Mouse (Mus musculus) E14TG2a.4 (cell line): ENCODE data around the gene Il1rap.

ENCODE experiments used
- H3K27me3 ChIP-seq: 2 replicates; pipeline ENCODE4 v1.6.1; 2014; ENCODE audit warnings: low read length, control low read depth; ENCODE audit not compliant: insufficient read depth
- H3K36me3 ChIP-seq: 2 replicates; pipeline ENCODE4 v1.6.1; 2014; ENCODE audit warnings: low read length, control low read depth; ENCODE audit not compliant: insufficient read depth
- H3K4me1 ChIP-seq: replicated peaks from 2 replicates; pipeline ENCODE4 v1.6.1; 2014; ENCODE audit warnings: low read depth, low read length, control low read depth
- H3K4me3 ChIP-seq: replicated peaks from 2 replicates; pipeline ENCODE4 v1.5.1; 2014; ENCODE audit warnings: mild to moderate bottlenecking, low read length
- H3K9me3 ChIP-seq: 2 replicates; pipeline ENCODE4 v1.6.1; 2014; ENCODE audit warnings: low read length, control low read depth
- CTCF ChIP-seq: conservative IDR thresholded peaks from 2 replicates; pipeline ENCODE4 v1.5.1; 2014; ENCODE audit warnings: low read length
- NANOG ChIP-seq: IDR thresholded peaks from 2 replicates; pipeline ENCODE4 v1.6.1; 2014; ENCODE audit warnings: borderline replicate concordance, low read length, mixed read lengths
- POU5F1 ChIP-seq: IDR thresholded peaks from 2 replicates; pipeline ENCODE4 v1.6.1; 2014; ENCODE audit warnings: low read length, borderline replicate concordance

The Il1rap gene

DNA sequence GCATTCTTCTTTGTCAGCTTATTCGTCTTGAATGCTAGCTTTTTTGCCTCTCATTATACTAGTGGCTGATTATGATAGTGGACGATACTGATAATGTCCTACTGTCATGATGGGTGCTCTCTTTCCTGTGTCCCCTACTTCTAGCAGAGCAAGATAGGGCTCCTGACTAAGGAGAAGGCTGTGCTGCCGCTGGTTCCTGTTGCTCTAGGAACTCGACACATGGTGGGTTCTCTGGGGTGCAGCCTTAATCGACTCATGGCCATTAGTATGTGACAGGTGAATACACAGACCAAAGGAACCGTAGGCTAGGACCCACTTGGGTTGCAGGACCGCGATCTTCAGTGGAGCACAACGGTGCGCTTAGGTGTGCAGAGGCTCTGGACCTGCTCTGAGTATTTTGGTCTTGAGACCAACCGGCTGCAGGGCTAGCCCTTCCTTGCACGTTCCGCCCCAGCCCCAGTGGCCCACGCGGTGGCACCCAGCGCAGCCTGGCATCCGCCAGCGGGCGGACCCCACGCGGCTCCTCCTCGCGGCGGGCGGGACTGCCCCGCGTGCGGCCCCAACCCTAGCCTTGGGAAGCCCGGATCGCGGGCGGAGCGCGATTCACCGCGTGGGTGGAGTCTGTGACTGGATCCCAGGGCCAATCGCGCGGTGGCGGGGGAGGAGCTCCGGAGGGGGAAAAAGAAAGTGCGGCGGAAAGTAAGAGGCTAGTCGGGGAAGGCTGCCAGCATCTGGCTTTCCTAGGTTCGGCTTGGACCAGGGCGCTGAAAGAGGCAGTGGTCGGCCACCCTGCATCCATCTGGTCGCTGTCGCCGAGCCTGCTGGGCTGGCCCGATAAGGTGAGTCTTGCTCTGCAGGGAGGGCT lies at the start of gene Il1rap:
Gene Il1rap, plus strand, starts transcription at position 657 of the 865 bp plus-strand sequence.
- Histone ChIP-seq H3K4me3 (peak within 1 kb of the TSS; percentile 80), H3K4me1 (peaks cover 4% of the 10 kb centered on the region; the same call in 1 of the 2 replicates), H3K36me3 (no peaks in the 10 kb centered on the region), H3K27me3 (peaks cover 39% of the 10 kb centered on the region), H3K9me3 (0 out of 2 replicates have a peak, but pooled peaks cover 7% of the 10 kb centered on the region)
- TF ChIP-seq CTCF (no peak), POU5F1 (no peak), NANOG (no peak)

DNA sequence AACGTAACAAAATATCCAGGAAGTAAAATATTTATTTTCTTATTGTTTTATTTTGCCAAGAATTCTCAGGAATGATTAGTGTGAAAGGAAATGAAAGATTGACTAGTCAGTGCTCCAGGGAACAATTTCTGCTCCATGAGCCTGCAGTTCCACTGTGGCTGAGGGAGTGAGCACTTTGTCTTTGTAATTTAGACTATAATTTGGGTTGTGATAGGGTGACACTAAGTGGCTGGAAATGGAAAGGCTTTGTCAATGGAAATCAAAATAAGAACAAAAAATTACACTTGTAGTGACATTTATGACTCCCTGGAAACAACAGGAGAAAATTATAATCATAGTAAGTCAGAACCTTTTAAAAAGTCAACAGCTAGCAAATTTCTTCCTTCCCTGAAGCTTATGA lies 49.2 kb upstream of the Il1rap start:
- H3K27me3 ChIP-seq = no peaks in the 10 kb centered on the region
- no peaks in the 10 kb centered on the region for H3K36me3 ChIP-seq
- TF ChIP-seq POU5F1 = no peak
- no peak for TF ChIP-seq NANOG
- TF ChIP-seq CTCF = no peak
- no peak overlapping the region for H3K4me3 ChIP-seq
- peaks cover 3% of the 10 kb centered on the region for H3K4me1 ChIP-seq
- no peaks in the 10 kb centered on the region for H3K9me3 ChIP-seq

DNA sequence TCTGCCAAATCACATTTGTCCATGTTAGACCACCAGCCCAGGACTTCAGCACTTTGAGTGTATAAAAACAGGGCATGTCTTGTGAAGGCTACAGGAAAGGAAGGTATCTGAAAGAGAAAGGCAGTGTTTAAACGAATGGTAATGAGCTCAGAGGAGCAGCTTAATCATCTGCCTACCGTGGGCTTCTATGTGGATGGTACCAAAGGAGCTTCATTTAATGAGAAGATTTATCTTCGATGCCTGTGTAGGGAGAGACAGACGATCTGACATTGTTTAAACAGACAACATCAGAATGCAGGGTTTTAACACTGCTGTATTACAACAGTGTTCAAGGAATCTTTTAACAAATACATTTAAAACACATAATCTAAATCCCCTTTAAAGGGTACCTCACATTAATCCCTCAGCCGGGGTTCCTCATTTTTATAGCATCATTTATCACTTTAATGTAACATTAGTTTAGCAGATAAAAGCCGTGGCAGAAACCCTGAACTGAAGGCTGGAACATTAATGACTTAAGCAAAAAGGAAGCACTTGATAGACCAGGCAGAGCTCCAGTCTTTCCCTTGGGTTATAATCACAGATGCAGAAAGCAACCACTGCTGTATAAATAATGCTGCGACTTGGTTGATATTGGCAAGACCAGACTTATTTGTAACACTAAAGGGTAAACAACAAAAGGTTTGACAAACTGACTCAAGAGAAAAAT lies 35.2 kb upstream of the Il1rap start:
- Histone ChIP-seq H3K36me3 (no peaks in the 10 kb centered on the region), H3K4me3 (no peak overlapping the region), H3K4me1 (no peaks in the 10 kb centered on the region), H3K9me3 (no peaks in the 10 kb centered on the region), H3K27me3 (no peaks in the 10 kb centered on the region)
- TF ChIP-seq NANOG = no peak
- no peak for TF ChIP-seq CTCF
- no peak for TF ChIP-seq POU5F1

DNA sequence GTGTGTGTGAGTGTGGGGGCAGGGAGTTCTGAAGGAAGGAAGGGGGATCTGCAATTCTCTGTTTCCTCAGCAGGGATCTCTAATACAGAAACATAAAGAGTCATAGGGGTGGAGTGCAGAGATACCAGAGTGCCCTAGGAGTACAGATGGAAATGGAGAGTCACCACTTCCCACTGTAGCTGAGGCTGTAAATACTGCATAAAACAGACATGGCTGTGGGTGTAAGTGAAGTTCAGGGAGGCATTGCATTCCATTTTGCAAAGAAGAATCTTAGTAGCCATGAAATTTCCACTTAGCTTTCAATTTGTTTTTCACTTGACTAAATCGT lies 34.7 kb upstream of the Il1rap start:
- H3K36me3 ChIP-seq = no peaks in the 10 kb centered on the region
- no peaks in the 10 kb centered on the region for H3K4me1 ChIP-seq
- TF ChIP-seq POU5F1 (no peak), CTCF (no peak), NANOG (no peak)
- no peaks in the 10 kb centered on the region for H3K9me3 ChIP-seq
- no peak overlapping the region for H3K4me3 ChIP-seq
- no peaks in the 10 kb centered on the region for H3K27me3 ChIP-seq

DNA sequence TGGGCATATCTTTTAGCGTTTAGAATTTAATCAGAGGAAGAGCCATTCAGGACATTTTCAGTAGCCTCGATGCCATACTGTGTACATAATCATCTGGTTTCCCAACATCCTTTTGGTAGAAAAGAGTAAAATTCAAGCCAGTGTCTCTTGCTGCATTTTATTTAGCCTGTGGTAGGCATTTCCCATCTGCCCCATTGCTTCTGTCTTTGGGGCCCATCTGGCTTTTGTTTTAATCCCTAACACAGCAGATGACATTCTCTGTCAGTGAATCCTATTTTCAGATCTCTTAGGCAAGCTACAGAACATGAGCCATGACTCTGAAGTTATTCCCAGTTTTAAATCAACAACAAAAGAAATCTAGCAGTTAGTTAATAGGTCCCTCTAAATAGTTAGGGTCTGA lies 32.3 kb upstream of the Il1rap start:
- no peaks in the 10 kb centered on the region for H3K9me3 ChIP-seq
- H3K4me3 ChIP-seq = no peak overlapping the region
- H3K36me3 ChIP-seq = no peaks in the 10 kb centered on the region
- TF ChIP-seq POU5F1 (no peak), NANOG (no peak), CTCF (no peak)
- H3K27me3 ChIP-seq = no peaks in the 10 kb centered on the region
- no peaks in the 10 kb centered on the region for H3K4me1 ChIP-seq

DNA sequence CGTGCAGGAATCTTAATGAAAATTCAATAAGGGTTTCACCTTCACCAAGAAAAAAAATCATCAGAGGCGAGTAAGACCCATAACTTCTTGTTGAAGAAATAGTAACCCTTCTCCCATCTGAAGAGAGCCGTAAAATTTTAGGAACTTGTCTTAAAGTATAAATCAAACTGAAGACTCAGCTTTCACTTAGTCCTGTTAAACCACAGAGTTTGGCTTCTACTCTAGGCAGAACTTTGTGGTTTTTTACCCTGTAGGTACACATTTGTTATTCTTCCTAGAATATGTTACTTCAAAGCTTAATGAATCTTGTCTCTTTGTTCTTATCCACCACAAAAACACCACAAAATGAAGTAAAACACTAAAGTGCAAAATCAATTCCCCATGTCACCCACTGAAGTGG lies 29.3 kb upstream of the Il1rap start:
- TF ChIP-seq POU5F1 (no peak), NANOG (no peak)
- H3K27me3 ChIP-seq = no peaks in the 10 kb centered on the region
- H3K36me3 ChIP-seq = no peaks in the 10 kb centered on the region
- H3K4me3 ChIP-seq = no peak overlapping the region
- no peaks in the 10 kb centered on the region for H3K9me3 ChIP-seq
- H3K4me1 ChIP-seq = no peaks in the 10 kb centered on the region

DNA sequence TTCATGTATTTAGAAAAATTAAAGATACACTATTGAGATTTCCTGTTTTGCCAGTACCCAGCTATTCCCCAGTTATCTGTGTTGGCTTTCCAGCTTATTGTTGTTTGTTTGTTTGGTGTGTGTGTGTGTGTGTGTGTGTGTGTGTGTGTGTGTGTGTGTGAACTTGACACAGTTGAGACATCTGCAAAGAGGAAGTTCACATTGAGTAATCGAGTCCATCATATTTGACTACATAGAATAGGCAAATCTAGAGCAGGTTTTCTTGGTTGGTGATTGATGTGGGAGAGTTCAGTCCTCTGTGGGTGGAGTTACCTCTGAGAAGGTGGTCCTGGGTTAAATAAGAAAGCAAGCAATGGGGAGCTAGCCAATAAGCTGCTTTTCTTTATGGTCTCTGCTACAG lies 22.7 kb upstream of the Il1rap start:
- no peaks in the 10 kb centered on the region for H3K36me3 ChIP-seq
- H3K27me3 ChIP-seq = no peaks in the 10 kb centered on the region
- TF ChIP-seq POU5F1 = no peak
- no peak for TF ChIP-seq NANOG
- no peak for TF ChIP-seq CTCF
- no peak overlapping the region for H3K4me3 ChIP-seq
- H3K4me1 ChIP-seq = no peaks in the 10 kb centered on the region
- no peaks in the 10 kb centered on the region for H3K9me3 ChIP-seq

DNA sequence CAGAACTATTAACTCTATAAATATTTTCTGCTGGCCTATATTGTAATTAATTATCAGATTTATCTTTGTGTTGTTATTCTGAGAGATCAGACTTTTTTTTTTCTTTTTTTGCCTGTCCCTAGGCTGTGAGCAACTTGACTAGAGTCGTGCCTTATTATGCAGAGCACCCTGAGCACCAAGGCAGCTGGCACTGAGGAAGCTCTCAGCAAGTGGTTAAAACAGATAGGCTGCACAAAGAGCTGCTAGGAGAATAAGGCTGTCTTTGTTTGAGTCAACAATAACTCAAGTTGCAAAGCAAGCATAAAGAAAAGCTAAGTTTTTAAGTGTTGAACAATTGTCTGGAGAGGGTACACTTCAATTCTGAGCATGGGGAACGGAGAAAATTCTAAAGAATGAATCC lies 19.8 kb upstream of the Il1rap start:
- Histone ChIP-seq H3K9me3 (no peaks in the 10 kb centered on the region), H3K27me3 (no peaks in the 10 kb centered on the region), H3K36me3 (no peaks in the 10 kb centered on the region), H3K4me3 (no peak overlapping the region), H3K4me1 (no peaks in the 10 kb centered on the region)
- TF ChIP-seq CTCF = no peak
- no peak for TF ChIP-seq POU5F1

DNA sequence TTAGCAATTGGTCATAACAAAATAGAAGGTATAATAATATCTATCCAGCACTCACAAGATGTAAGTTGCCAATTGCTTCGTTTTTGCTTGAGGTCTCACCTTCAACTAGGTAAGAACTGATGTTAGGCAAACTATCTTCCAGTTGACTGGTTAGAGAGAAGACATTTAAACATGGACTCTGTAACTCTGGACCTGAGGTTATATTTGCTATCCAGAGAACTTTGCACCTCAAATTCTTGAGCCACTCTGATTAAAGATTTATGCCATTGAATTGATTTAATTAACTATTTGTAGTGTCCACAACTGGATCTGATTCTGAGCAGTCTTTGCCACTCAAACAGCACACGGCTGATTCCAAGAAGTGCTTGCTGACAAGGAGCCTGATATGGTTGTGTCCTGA lies 18.7 kb upstream of the Il1rap start:
- H3K36me3 ChIP-seq = no peaks in the 10 kb centered on the region

More for the DNA sequence above, 18.7 kb upstream of the Il1rap start:
- H3K4me3 ChIP-seq = no peak overlapping the region
- no peak for TF ChIP-seq POU5F1
- H3K4me1 ChIP-seq = no peaks in the 10 kb centered on the region
- no peaks in the 10 kb centered on the region for H3K27me3 ChIP-seq
- H3K9me3 ChIP-seq = no peaks in the 10 kb centered on the region
